Mouse (Mus musculus): ENCODE measurements at regions not wholly inside any gene's neighbourhood (a gene's known extent, or its start where the extent isn't known, plus 50 kb on each side); places are given as distances from the start of the nearest gene placed in this dataset.
"Not testable (repeated sequence)": the region's sequence is repeated elsewhere in the genome, so short reads cannot be mapped to it uniquely, and the experiment has no call there.

DNA sequence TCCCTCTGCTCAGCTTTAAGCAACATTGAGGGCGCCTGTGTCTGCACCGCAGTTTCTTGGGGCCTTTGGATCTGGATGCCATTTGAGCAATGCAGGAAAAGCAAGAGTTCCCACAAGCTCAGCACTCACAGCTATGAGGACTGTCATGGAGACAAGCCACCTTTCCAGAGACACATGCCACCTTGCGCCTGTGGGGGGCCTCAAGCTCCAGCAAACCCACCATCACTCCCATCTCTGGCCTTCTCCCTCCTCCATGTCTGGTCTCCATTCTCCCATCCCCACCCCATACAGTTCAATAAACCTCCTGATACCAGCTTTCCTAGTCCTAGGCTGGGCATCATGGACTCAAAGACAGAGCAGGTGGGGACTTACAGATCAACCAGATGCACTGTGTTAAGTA, 97.8 kb downstream of the Wdr11 start:
- no peak for ATAC-seq

DNA sequence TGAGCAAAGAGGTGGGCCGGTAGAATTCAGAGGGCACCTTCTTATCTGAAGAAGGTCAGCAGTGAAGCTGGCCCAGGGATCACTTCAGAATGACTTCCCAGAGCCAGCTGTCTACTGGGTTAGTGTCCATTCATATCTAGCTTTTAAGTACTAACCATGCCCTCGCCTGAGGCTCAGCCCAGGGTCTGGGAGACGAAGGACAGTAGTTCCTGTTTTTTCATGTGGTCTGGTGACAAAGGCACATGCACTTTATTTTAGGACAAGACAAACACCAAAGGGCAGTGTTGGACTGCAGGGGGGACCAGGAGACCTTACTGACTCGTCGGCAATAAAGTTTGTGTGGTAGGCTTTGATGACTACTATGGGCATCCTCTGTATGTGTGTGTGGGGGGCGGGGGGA, 99.2 kb downstream of the Wdr11 start:
- no peak for ATAC-seq

- no peak for ATAC-seq
Measured at GRCm38 (mm10) chr7:129691619-129692071, 100.0 kb downstream of the Wdr11 start.

DNA sequence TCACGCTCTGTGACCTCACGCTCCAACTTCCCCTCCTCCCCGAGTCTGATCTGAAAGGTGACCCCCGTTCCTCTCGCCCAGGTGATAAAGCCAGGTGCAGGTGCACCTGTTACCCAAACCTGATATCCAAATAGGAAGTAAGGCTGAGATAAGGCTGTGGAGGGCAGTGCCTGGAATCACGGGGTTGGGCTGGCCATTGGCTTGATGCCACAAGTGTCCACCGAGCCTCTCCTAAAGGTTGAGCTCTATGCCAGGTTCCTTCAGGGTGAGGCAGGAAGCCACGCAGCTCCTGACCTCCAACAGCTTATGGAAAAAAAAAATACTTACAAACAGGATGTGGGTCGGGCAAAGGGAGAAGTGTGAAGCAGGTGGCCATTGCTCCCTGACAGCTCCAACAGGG, 102.0 kb downstream of the Wdr11 start:
- no peak for ATAC-seq

- ATAC-seq, result no peak
Measured at GRCm38 (mm10) chr7:129694168-129694567, 102.5 kb downstream of the Wdr11 start.

DNA sequence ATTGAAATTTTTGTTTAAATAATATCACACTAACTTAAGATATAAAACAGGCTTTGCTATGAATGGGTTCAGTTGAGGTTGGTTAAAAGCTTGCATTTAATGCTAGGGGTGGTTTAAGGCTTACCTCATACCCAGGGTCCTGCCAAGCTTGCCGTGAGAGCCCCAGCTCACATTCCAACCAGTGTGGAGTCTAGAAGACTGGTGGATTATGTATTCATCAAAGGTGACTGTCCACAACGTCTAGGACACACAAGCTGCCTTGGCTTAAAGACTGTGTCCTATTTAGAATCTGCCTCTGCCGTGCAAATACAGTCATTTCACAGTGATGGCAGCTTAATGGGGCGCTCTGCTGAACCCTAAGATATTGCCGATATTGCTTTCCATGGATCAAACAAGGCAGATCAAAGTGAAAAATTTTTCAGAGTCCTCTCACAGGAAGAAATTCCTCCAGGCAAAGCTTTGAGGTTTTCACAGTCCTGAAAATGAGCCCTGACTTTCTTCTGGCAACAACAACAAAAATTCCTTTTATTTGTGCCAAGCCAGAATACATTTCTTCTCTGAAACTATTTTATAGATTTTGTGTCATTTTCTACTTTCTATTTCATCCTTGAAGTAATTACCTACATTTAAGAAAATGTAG, 108.4 kb downstream of the Wdr11 start:
- ATAC-seq, result no peak

- no peak for ATAC-seq
Measured at GRCm38 (mm10) chr7:129727559-129727958, 135.9 kb downstream of the Wdr11 start.

DNA sequence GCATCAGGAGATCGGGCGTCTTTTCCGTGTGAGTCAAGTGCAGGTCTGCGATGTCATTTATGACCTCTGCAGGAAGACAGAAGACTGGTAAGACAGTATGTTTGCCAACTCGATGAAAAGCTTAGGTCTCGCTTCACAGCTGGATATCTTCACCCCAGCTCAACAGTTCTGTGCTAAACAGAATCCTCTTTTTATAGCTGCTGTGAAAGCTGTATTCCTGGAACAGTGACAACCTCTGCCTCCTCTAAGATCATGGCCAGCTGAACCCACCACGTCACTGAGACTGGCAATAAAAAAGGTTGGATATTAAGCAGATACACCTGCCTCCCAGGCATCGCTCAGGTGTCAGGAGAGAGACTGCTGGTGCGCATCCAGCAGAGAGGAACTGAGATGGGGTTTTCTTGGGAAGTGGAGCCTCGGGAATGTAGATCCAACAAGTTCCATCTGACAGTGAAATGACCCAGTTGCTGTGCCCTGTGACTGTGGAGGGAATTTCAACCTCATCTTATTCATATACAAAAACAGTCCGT, 138.1 kb downstream of the Wdr11 start:
- no peak for ATAC-seq

DNA sequence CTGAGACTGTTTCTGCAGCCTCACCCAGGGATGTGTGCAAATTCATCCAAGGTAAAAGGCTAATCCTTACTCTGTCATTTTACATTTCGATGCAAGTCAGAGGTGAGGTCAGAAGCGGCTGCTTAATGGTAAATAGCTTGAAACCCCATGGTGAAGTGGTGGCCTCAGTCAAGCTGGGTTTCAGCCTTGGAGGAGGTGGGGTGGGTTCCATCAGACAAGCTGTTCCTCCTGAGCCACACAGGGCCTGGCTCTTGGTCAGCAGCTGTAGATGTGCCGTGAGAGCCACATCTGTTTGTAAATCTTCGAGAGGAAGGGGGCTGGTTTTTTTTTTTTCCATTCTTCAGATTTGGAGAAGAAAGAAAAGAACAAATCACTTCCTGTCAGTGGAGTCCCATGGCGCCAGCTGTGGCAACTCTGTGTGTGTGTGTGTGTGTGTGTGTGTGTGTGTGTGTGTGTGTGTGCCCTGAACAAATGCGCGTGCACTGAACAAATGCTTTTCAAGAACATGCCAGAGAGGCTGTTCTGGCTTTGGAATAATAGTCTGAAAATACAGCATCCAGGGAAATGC, 139.2 kb downstream of the Wdr11 start:
- ATAC-seq, result no peak

- no peak for ATAC-seq
Measured at GRCm38 (mm10) chr7:129742657-129743056, 151.0 kb downstream of the Wdr11 start.

- no peak for ATAC-seq
Measured at GRCm38 (mm10) chr7:129743955-129744666, 152.4 kb downstream of the Wdr11 start.

- no peak for ATAC-seq
Measured at GRCm38 (mm10) chr7:129746639-129747038, 155.0 kb downstream of the Wdr11 start.

DNA sequence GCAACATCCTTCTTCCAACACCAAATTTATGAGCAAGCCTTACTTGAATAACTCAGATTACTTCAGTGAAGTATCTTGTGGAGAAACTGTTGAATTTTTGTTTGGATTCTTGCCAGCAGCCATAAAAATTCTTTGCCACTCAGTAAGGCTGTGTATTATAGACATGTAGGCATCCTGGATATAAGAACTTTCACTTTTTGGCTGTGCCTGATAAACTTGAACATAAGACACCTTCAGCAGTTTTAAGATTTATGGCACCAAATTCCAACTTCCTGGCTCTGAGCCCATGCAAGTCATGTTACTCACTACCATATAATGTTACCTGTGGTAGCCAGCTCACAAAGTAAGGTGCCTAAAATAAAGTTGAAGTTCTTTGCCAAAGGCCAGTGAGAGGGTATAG, 159.3 kb downstream of the Wdr11 start:
- no peak for ATAC-seq

DNA sequence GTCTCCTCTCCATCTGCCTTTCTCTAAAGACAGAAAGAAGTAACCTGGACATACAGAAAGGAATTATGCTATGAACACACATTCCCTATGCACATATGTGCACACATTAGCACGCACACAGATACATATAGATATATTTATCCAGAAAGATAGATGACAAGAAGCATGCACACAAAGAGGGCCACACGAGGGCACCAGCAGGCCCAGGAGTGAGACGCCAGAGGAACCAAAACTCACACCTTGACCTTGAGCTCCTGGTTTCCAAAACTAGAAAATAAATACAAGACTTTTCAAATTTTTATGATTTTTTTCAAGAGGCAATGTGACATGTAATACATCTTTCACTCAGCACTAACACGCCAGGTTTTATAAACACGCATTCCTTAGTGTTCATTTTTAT, 163.1 kb downstream of the Wdr11 start:
- ATAC-seq, result no peak

- ATAC-seq, result no peak
Measured at GRCm38 (mm10) chr7:129756138-129756537, 164.5 kb downstream of the Wdr11 start.

GRCm38 (mm10) chr7:129759848-129760247, 168.2 kb downstream of the Wdr11 start:
- ATAC-seq, result no peak

GRCm38 (mm10) chr7:129760386-129760785, 168.7 kb downstream of the Wdr11 start:
- no peak for ATAC-seq

DNA sequence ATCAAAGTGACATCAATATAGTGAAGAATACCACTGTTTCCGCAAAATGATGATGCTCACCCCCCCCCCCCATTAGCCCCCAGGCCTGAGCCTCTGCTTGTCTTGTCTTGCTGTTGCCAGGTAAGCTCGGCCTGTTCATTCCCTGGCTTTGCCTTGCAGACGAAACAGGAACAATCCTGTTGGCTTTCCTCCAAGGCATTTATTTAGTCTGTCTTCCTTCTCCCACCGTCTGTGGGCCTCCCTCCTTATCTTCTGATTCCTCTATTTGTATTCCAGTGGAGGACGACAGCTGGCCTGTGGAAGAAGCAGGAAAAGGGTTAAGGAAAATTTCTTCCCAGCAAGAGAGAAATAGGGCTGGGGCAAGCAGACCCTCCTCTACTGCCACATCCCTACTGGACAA, 172.1 kb downstream of the Wdr11 start:
- ATAC-seq, result no peak

GRCm38 (mm10) chr7:129764456-129764970, 172.8 kb downstream of the Wdr11 start:
- no peak for ATAC-seq

DNA sequence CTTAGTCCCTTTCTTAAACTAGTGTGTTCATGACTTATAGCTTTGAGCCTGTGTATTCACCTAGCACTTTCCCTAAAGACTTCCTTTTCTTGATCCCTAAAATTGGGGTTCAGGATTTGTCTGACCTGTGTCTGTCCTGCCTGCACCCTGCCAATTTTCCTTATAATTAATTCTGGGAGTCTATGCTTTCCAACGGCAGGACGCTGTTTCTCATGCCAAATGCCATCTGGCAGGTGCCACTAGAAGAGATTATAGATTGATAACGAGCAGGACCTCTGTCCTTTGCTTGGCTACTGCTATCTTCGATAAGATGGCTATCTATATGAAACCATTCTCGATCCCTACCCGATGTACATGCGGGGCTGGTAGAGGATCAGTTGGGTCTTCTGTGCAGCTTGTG, 174.0 kb downstream of the Wdr11 start:
- ATAC-seq, result no peak

DNA sequence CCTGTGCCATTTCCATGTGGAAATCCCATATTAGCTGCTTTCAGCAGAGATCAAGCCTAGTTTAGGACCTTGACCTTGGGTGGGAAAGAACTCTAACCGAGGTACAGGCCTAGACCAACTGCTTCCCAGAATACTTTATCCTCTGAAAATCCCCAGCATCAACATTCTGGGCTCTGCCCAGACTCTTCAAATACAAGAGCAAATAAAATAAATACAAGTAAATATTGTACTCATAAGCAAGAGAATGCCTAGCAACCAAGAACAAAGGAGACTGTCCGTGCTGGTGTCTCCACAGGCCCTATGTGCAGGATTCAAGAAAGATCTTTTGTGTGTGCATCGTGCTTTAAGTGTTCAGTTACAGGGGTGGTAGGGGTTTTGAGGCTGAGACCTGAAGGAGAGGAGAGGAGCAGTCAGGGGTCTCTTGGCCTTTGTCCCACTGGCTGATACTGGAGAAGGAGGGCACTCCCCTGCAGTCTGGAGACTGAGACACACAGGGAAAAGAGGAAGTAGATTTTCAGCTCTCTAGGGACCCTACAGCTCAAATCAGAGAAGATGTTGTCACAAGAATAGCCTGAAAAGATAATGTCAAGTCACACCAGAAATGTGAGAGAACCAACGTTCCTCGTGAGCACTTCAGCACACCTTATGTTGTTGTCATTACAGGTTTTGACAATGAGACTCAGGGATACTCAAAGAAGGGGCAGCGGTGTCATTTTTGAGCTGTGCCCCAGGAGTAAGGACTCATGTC, 174.6 kb downstream of the Wdr11 start:
- no peak for ATAC-seq

- not testable (repeated sequence) for ATAC-seq
Measured at GRCm38 (mm10) chr7:129769673-129770072, 178.0 kb downstream of the Wdr11 start.

GRCm38 (mm10) chr7:129771876-129772275, 180.2 kb downstream of the Wdr11 start:
- no peak for ATAC-seq
